Comparison of ENCODE assay signal across 21 mouse cellular contexts in genomic region chr4:46413406-46413805, GRCm38 (mm10). TPM values are rescaled to one million over a fixed set of nuclear protein-coding genes. Genes with fewer than 3 reads are reported as not detected.
DNase-seq lines count a peak whose midpoint lies in the region; ATAC-seq lines count a peak whose summit lies in the region.
"Had no signal": no experiment of that assay in that cellular context is flagged by ENCODE, and none has a peak within 500 bp of the region (broad histone marks: within the 10 kb centered on the region; RNA-seq: fewer than 3 reads in every experiment).

Gene Hemgn (minus strand): TSS chr4:46413506.

- no peak within 1 kb of the TSS for H3K4me3 ChIP-seq in forebrain, embryonic 11.5 days (ENCODE audit: low read depth, low read length)
- no peak within 1 kb of the TSS for H3K4me3 ChIP-seq in forebrain, embryonic 16.5 days (replicated peaks; ENCODE audit: low read length)
- H3K4me3 ChIP-seq in midbrain, embryonic 11.5 days (ENCODE audit: low read depth, low read length) = no peak within 1 kb of the TSS
- H3K4me3 ChIP-seq in midbrain, embryonic 16.5 days (ENCODE audit: low read depth, low read length) = no peak within 1 kb of the TSS
- H3K4me3 ChIP-seq: embryonic facial prominence, embryonic 15.5 days; hindbrain, embryonic 13.5 days; neural tube, embryonic 13.5 days had no signal

- no peaks in the 10 kb centered on the region for H3K9me3 ChIP-seq in forebrain, embryonic 11.5 days (ENCODE audit: control insufficient read depth, low read length)
- H3K9me3 ChIP-seq in forebrain, embryonic 16.5 days (ENCODE audit: control insufficient read depth, low read length) = no peaks in the 10 kb centered on the region
- no peaks in the 10 kb centered on the region for H3K9me3 ChIP-seq in midbrain, embryonic 11.5 days (ENCODE audit: control insufficient read depth, low read length)
- H3K9me3 ChIP-seq in midbrain, embryonic 16.5 days (replicated peaks; ENCODE audit: control insufficient read depth, low read length, poor library complexity, severe bottlenecking) = no peaks in the 10 kb centered on the region
- H3K9me3 ChIP-seq: embryonic facial prominence, embryonic 15.5 days; hindbrain, embryonic 13.5 days; neural tube, embryonic 13.5 days had no signal

- WGBS in forebrain, embryonic 11.5 days = 86% methylated on average over 7 of the region's 7 CpGs
- WGBS in forebrain, embryonic 16.5 days = 82% methylated on average over 7 of the region's 7 CpGs
- WGBS in midbrain, embryonic 11.5 days = 83% methylated on average over 7 of the region's 7 CpGs
- 85% methylated on average over 7 of the region's 7 CpGs for WGBS in midbrain, embryonic 16.5 days

- H3K27me3 ChIP-seq in forebrain, embryonic 11.5 days (ENCODE audit: control insufficient read depth, insufficient read depth, low read length) = no peaks in the 10 kb centered on the region
- no peaks in the 10 kb centered on the region for H3K27me3 ChIP-seq in forebrain, embryonic 16.5 days (replicated peaks; ENCODE audit: control insufficient read depth, insufficient read depth, low read length)
- no peaks in the 10 kb centered on the region for H3K27me3 ChIP-seq in midbrain, embryonic 11.5 days (ENCODE audit: control insufficient read depth, insufficient read depth, low read length)
- H3K27me3 ChIP-seq in midbrain, embryonic 16.5 days (ENCODE audit: control insufficient read depth, insufficient read depth, low read depth, low read length) = no peaks in the 10 kb centered on the region
- H3K27me3 ChIP-seq: CH12.LX; embryonic facial prominence, embryonic 15.5 days; neural tube, embryonic 13.5 days had no signal

- DNase-seq in forebrain, embryonic 11.5 days (ENCODE audit: low spot score) = no peak
- DNase-seq in midbrain, embryonic 11.5 days (ENCODE audit: low spot score, missing footprints) = no peak
- DNase-seq in adrenal gland, postnatal 10 days = no peak
- no peak for DNase-seq in gastrocnemius, postnatal 4 days (ENCODE audit: low spot score in 2 of 2)
- DNase-seq: cerebellum, adult 11 months; gastrocnemius, postnatal 10 days; layer of hippocampus, adult 9-11 months; lung, postnatal 36 days; thymus, postnatal 36 days had no signal

- H3K4me1 ChIP-seq in forebrain, embryonic 11.5 days (replicated peaks; ENCODE audit: control insufficient read depth, insufficient read depth, low read length) = no peaks in the 10 kb centered on the region
- no peaks in the 10 kb centered on the region for H3K4me1 ChIP-seq in forebrain, embryonic 16.5 days (replicated peaks; ENCODE audit: control insufficient read depth, insufficient read depth, low read length)
- no peaks in the 10 kb centered on the region for H3K4me1 ChIP-seq in midbrain, embryonic 11.5 days (ENCODE audit: control insufficient read depth, insufficient read depth, low read length)
- no peaks in the 10 kb centered on the region for H3K4me1 ChIP-seq in midbrain, embryonic 16.5 days (ENCODE audit: control insufficient read depth, insufficient read depth, low read length)
- H3K4me1 ChIP-seq: embryonic facial prominence, embryonic 15.5 days; hindbrain, embryonic 13.5 days; neural tube, embryonic 13.5 days had no signal

- no peak within 1 kb of the TSS for H3K27ac ChIP-seq in forebrain, embryonic 11.5 days (ENCODE audit: low read depth, low read length)
- H3K27ac ChIP-seq in forebrain, embryonic 16.5 days (ENCODE audit: low read length) = no peak within 1 kb of the TSS
- no peak within 1 kb of the TSS for H3K27ac ChIP-seq in midbrain, embryonic 11.5 days (ENCODE audit: low read depth, low read length)
- H3K27ac ChIP-seq in midbrain, embryonic 16.5 days (ENCODE audit: low read length) = no peak within 1 kb of the TSS
- H3K27ac ChIP-seq: embryonic facial prominence, embryonic 15.5 days; hindbrain, embryonic 13.5 days; kidney, postnatal 0 days; neural tube, embryonic 13.5 days had no signal

- no peaks in the 10 kb centered on the region for H3K36me3 ChIP-seq in forebrain, embryonic 11.5 days (ENCODE audit: control insufficient read depth, insufficient read depth, low read length)
- H3K36me3 ChIP-seq in forebrain, embryonic 16.5 days (ENCODE audit: control insufficient read depth, insufficient read depth) = no peaks in the 10 kb centered on the region
- H3K36me3 ChIP-seq in midbrain, embryonic 11.5 days (ENCODE audit: control insufficient read depth, insufficient read depth, low read length) = no peaks in the 10 kb centered on the region
- no peaks in the 10 kb centered on the region for H3K36me3 ChIP-seq in midbrain, embryonic 16.5 days (ENCODE audit: control insufficient read depth, insufficient read depth, low read length)
- H3K36me3 ChIP-seq: embryonic facial prominence, embryonic 15.5 days; hindbrain, embryonic 13.5 days; neural tube, embryonic 13.5 days had no signal

- no peak for ATAC-seq in forebrain, embryonic 11.5 days (replicated peaks; ENCODE audit: low FRiP score)
- ATAC-seq in forebrain, embryonic 16.5 days = no peak
- no peak for ATAC-seq in midbrain, embryonic 11.5 days (ENCODE audit: low FRiP score)
- no peak for ATAC-seq in midbrain, embryonic 16.5 days
- no peak for ATAC-seq in hematopoietic stem cell, adult 5-6 weeks (replicated peaks in 1 of 2; ENCODE audit: insufficient read depth in 1 of 2, low FRiP score in 2 of 2, low TSS enrichment in 1 of 2, low read depth in 1 of 2, poor library complexity in 2 of 2, severe bottlenecking in 2 of 2)
- no peak for ATAC-seq in megakaryocyte-erythroid progenitor cell, adult 5-6 weeks (replicated peaks; ENCODE audit: low FRiP score, low TSS enrichment, poor library complexity, severe bottlenecking)
- ATAC-seq: intestine, embryonic 16.5 days had no signal

- H3K9ac ChIP-seq in forebrain, embryonic 11.5 days (ENCODE audit: low read length) = no peak within 1 kb of the TSS
- no peak within 1 kb of the TSS for H3K9ac ChIP-seq in forebrain, embryonic 16.5 days (replicated peaks; ENCODE audit: low read depth, low read length)
- no peak within 1 kb of the TSS for H3K9ac ChIP-seq in midbrain, embryonic 11.5 days (ENCODE audit: low read length)
- no peak within 1 kb of the TSS for H3K9ac ChIP-seq in midbrain, embryonic 16.5 days (ENCODE audit: low read depth, low read length)
- H3K9ac ChIP-seq: embryonic facial prominence, embryonic 15.5 days; hindbrain, embryonic 13.5 days; neural tube, embryonic 13.5 days had no signal

- no peak within 1 kb of the TSS for H3K4me2 ChIP-seq in forebrain, embryonic 11.5 days (ENCODE audit: low read depth, low read length, severe bottlenecking)
- no peak within 1 kb of the TSS for H3K4me2 ChIP-seq in forebrain, embryonic 16.5 days (ENCODE audit: low read length)
- no peak within 1 kb of the TSS for H3K4me2 ChIP-seq in midbrain, embryonic 11.5 days
- H3K4me2 ChIP-seq in midbrain, embryonic 16.5 days (ENCODE audit: low read length) = no peak within 1 kb of the TSS
- H3K4me2 ChIP-seq: embryonic facial prominence, embryonic 15.5 days; hindbrain, embryonic 13.5 days; neural tube, embryonic 13.5 days had no signal

RNA-seq across cellular contexts. Expression of gene Hemgn, which starts in this region (rescaled TPM):
- 19.7 and 21.0 TPM in 2 replicates for polyA plus RNA-seq in forebrain, embryonic 11.5 days (2014; fragmentation: Nextera tagmentation; extraction: Ambion mirVana)
- polyA plus RNA-seq in forebrain, embryonic 16.5 days (2015; fragmentation: Nextera tagmentation; extraction: Ambion mirVana) = 0.09 and 0.10 TPM in 2 replicates
- 20.4 and 20.5 TPM in 2 replicates for polyA plus RNA-seq in midbrain, embryonic 11.5 days (2014; fragmentation: Nextera tagmentation; extraction: Ambion mirVana)
- polyA plus RNA-seq in midbrain, embryonic 16.5 days (2015; fragmentation: Nextera tagmentation; extraction: Ambion mirVana) = not detected in 2 replicates
- 35.5 and 57.0 TPM in 2 replicates for total RNA-seq in hematopoietic stem cell, adult 5-6 weeks (2017)
- 120 and 199 TPM in 2 replicates for total RNA-seq in megakaryocyte-erythroid progenitor cell, adult 5-6 weeks (2014; fragmentation: Nextera tagmentation)
- 129 and 182 TPM in 2 replicates for total RNA-seq in megakaryocyte-erythroid progenitor cell, adult 5-6 weeks (2017)
- 1 to 10 TPM; 3.4 to 6.7 TPM for total RNA-seq in adrenal gland, postnatal 10 days (2021)
- total RNA-seq in gastrocnemius, postnatal 4 days (2021) = under 1 TPM in 1 of 2 experiments, not detected in 1; 0.54 TPM
- total RNA-seq: CH12.LX; liver, adult 2 months; midbrain, postnatal 0 days had no signal
- polyA plus RNA-seq: liver, adult 2 months; midbrain, postnatal 0 days had no signal

Comparison
In these comparisons a context has a peak if more than half of its experiments do, and no peak if none do; other contexts are left out.
1. RNA of gene Hemgn (polyA plus RNA-seq): 19.7 to 21.0 TPM in forebrain, embryonic 11.5 days and 20.4 to 20.5 TPM in midbrain, embryonic 11.5 days; 0.09 to 0.10 TPM in forebrain, embryonic 16.5 days and not detected in midbrain, embryonic 16.5 days; every median in the first group is over 10 times any median in the second.